Mouse (Mus musculus) forebrain, postnatal 0 days (tissue): ENCODE data around the gene Cnnm4. TPM values are rescaled to one million over a fixed set of nuclear protein-coding genes. Genes with fewer than 3 reads are reported as not detected.

Source experiments
- ATAC-seq: fragments of 200-750 bp; cut with Nextera tagmentation; 2 replicates; pipeline ENCODE4 v1.8.0; 2017; ENCODE audit warnings: mild to moderate bottlenecking, moderate library complexity
- DNase-seq: peaks from one replicate; pipeline ENCODE4 v3.0.0-alpha.2; 2015
- H3K27ac ChIP-seq: fragments of 300-500 bp; sonication (generic); 2 replicates; pipeline ENCODE4 v1.5.1; 2014; ENCODE audit warnings: low read depth, mild to moderate bottlenecking, antibody characterized with exemption, low read length, moderate library complexity, mixed read lengths
- H3K27me3 ChIP-seq: fragments of 300-500 bp; sonication (generic); 2 replicates; pipeline ENCODE4 v1.6.1; 2014; ENCODE audit warnings: mild to moderate bottlenecking, low read length, mixed read lengths; ENCODE audit not compliant: insufficient read depth
- H3K36me3 ChIP-seq: fragments of 300-500 bp; sonication (generic); 2 replicates; pipeline ENCODE4 v1.6.1; 2014; ENCODE audit warnings: mild to moderate bottlenecking, moderate library complexity; ENCODE audit not compliant: insufficient read depth
- H3K4me1 ChIP-seq: fragments of 300-500 bp; sonication (generic); 2 replicates; pipeline ENCODE4 v1.6.1; 2014; ENCODE audit warnings: antibody characterized with exemption; ENCODE audit not compliant: insufficient read depth
- H3K4me2 ChIP-seq: fragments of 300-500 bp; sonication (generic); 2 replicates; pipeline ENCODE4 v1.6.1; 2014; ENCODE audit warnings: low read depth, mild to moderate bottlenecking, moderate library complexity
- H3K4me3 ChIP-seq: fragments of 300-500 bp; sonication (generic); 2 replicates; pipeline ENCODE4 v1.5.1; 2014; ENCODE audit warnings: low read depth, low read length, mixed read lengths
- H3K9ac ChIP-seq: fragments of 300-500 bp; sonication (generic); 2 replicates; pipeline ENCODE4 v1.6.1; 2014; ENCODE audit warnings: mild to moderate bottlenecking
- H3K9me3 ChIP-seq: fragments of 300-500 bp; sonication (generic); 2 replicates; pipeline ENCODE4 v1.6.1; 2016; ENCODE audit warnings: low read length
- CTCF ChIP-seq: sonication (generic); IDR thresholded peaks from 2 replicates; pipeline ENCODE4 v1.5.1; 2016; ENCODE audit warnings: antibody characterized with exemption, control low read depth, low read depth
- WGBS: fragments of 180-500 bp; shearing (Covaris S2); extraction: QIAGEN DNeasy Blood & Tissue Kit; methylation state at CpG from one replicate; pipeline ENCODE4 v1.1.7; 2014; 5-methylcytosine and 5-hydroxymethylcytosine counted together
- polyA plus RNA-seq: library from polyadenylated mRNA; unstranded; fragments of >200 nt; fragmentation: Nextera tagmentation; extraction: Ambion mirVana; gene quantifications from 2 replicates; pipeline ENCODE4 v1.2.1, GENCODE M21; 2015
- total RNA-seq: library from RNA; depleted of rRNA; stranded (reverse); fragments of >200 nt; gene quantifications from 2 replicates; pipeline ENCODE4 v1.2.3, GENCODE M21; 2014

The Cnnm4 gene
- total and polyA plus RNA-seq, 2 experiments from 2014 or later: 9.4 to 14.6 TPM

- Histone ChIP-seq H3K36me3 (peaks cover 25% of the 10 kb centered on the region), H3K4me3 (no peak overlapping the region), H3K27ac (no peak overlapping the region), H3K9ac (no peak overlapping the region), H3K4me1 (no peaks in the 10 kb centered on the region), H3K27me3 (no peaks in the 10 kb centered on the region), H3K9me3 (no peaks in the 10 kb centered on the region), H3K4me2 (no peak overlapping the region)
- no peak for DNase-seq
- 63% methylated on average over 2 of the region's 2 CpGs for WGBS
- no peak for TF ChIP-seq CTCF
- no peak for ATAC-seq
Measured at GRCm38 (mm10) chr1:36497312-36497711, 25.9 kb downstream of the Cnnm4 start.

- Histone ChIP-seq H3K4me1 (no peaks in the 10 kb centered on the region), H3K36me3 (peaks cover 28% of the 10 kb centered on the region), H3K9ac (no peak overlapping the region), H3K4me3 (no peak overlapping the region), H3K4me2 (no peak overlapping the region), H3K27me3 (no peaks in the 10 kb centered on the region), H3K27ac (no peak overlapping the region), H3K9me3 (no peaks in the 10 kb centered on the region)
- peak; percentile 59; the same call in 1 of the 2 replicates for ATAC-seq
- peak; percentile 91 for TF ChIP-seq CTCF
- WGBS: 4% methylated on average over 3 of the region's 3 CpGs
- DNase-seq: peak; percentile 81
Measured at GRCm38 (mm10) chr1:36501261-36501660, 29.8 kb downstream of the Cnnm4 start.

GRCm38 (mm10) chr1:36508238-36508637 lies 36.8 kb downstream of the Cnnm4 start:
- H3K4me3 ChIP-seq: no peak overlapping the region
- H3K4me2 ChIP-seq: no peak overlapping the region
- DNase-seq (no peak), ATAC-seq (no peak)
- H3K36me3 ChIP-seq: peaks cover 6% of the 10 kb centered on the region
- TF ChIP-seq CTCF: no peak
- WGBS: 87% methylated on average over 5 of the region's 5 CpGs
- no peaks in the 10 kb centered on the region; the same call in 1 of the 2 replicates for H3K4me1 ChIP-seq
- H3K27me3 ChIP-seq: no peaks in the 10 kb centered on the region
- H3K9me3 ChIP-seq: no peaks in the 10 kb centered on the region
- no peak overlapping the region for H3K27ac ChIP-seq
- H3K9ac ChIP-seq: no peak overlapping the region

GRCm38 (mm10) chr1:36511289-36512021 lies 40.0 kb downstream of the Cnnm4 start, which contains the start of gene Cnnm3:
Gene Cnnm3, plus strand, starts transcription at chr1:36511867.
- WGBS: 4% methylated on average over 50 of the region's 51 CpGs

GRCm38 (mm10) chr1:36512089-36512965 lies 40.9 kb downstream of the Cnnm4 start:
- Histone ChIP-seq H3K9me3 (no peaks in the 10 kb centered on the region), H3K4me1 (peaks cover 14% of the 10 kb centered on the region), H3K9ac (peak overlapping the region; percentile 92), H3K4me3 (peak overlapping the region; percentile 90), H3K36me3 (peaks cover 2% of the 10 kb centered on the region; the same call in 1 of the 2 replicates), H3K4me2 (peak overlapping the region; percentile 89), H3K27ac (peak overlapping the region; percentile 97), H3K27me3 (no peaks in the 10 kb centered on the region)
- ATAC-seq (peak; percentile 79), DNase-seq (peak; percentile 43)
- 1% methylated on average over 110 of the region's 126 CpGs for WGBS
- TF ChIP-seq CTCF: no peak

More at GRCm38 (mm10) chr1:36511289-36512021, 40.0 kb downstream of the Cnnm4 start, which contains the start of gene Cnnm3:
- Histone ChIP-seq H3K4me1 (peaks cover 14% of the 10 kb centered on the region), H3K27me3 (no peaks in the 10 kb centered on the region), H3K4me2 (peak within 1 kb of the TSS; percentile 89), H3K36me3 (peaks cover 1% of the 10 kb centered on the region), H3K9ac (peak within 1 kb of the TSS; percentile 92), H3K9me3 (no peaks in the 10 kb centered on the region), H3K27ac (peak within 1 kb of the TSS; percentile 97), H3K4me3 (peak within 1 kb of the TSS; percentile 90)
- peak; percentile 99 for ATAC-seq
- peak; percentile 99 for DNase-seq
- TF ChIP-seq CTCF: peak; percentile 55

- H3K4me3 ChIP-seq: peak overlapping the region; percentile 90
- peaks cover 2% of the 10 kb centered on the region; the same call in 1 of the 2 replicates for H3K36me3 ChIP-seq
- H3K9me3 ChIP-seq: no peaks in the 10 kb centered on the region
- under 1% methylated on average over 16 of the region's 16 CpGs for WGBS
- H3K27ac ChIP-seq: peak overlapping the region; percentile 97
- peak overlapping the region; percentile 92 for H3K9ac ChIP-seq
- no peak for TF ChIP-seq CTCF
- DNase-seq: peak; percentile 27
- no peaks in the 10 kb centered on the region for H3K27me3 ChIP-seq
- ATAC-seq: no peak
- peak overlapping the region; percentile 89 for H3K4me2 ChIP-seq
- peaks cover 14% of the 10 kb centered on the region for H3K4me1 ChIP-seq
Measured at GRCm38 (mm10) chr1:36512966-36513280, 41.5 kb downstream of the Cnnm4 start.
